Mouse (Mus musculus): ENCODE results near the gene Gpatch3.
A peak's percentile ranks its signal among the peaks of the same experiment; 100 is the strongest.

Gpatch3 gene

GRCm38 (mm10) chr4:133584059-133584951, 9.8 kb downstream of the Gpatch3 start, which contains the start of gene Gpn2:
Gene Gpn2, plus strand, starts transcription at chr4:133584362.
- DNase-seq (ENCODE audit: low read depth in 2 of 2, low spot score in 2 of 2) = peak; percentile 83 to 89

- peak; percentile 58 to 66 for DNase-seq (ENCODE audit: low read depth in 2 of 2, low spot score in 2 of 2)
Observed at GRCm38 (mm10) chr4:133592570-133592969, 18.0 kb downstream of the Gpatch3 start.

DNA sequence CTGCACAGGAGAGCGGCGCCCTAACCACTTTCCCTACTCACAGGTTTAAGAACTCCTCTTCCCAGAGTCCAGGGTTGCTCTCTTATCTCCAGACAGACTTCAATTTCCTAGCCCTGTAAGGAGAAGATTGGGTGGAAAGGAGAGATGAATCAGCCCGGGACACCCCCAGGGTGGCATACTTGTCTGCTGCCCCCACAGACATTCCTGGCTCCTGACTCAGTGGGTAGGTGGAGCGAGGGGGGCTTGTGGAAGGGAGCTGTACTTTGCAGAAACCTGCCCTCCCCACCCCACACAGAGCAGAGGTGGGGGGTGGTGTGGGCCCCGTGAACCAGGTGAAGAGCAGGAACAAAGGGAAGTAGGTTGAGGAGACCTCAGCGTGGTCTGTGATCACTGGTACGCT, 21.0 kb downstream of the Gpatch3 start:
- DNase-seq (ENCODE audit: low read depth in 2 of 2, low spot score in 2 of 2) = no peak

GRCm38 (mm10) chr4:133596084-133596483, 21.5 kb downstream of the Gpatch3 start:
- DNase-seq (ENCODE audit: low read depth in 2 of 2, low spot score in 2 of 2) = no peak

GRCm38 (mm10) chr4:133598616-133599015, 24.1 kb downstream of the Gpatch3 start:
- no peak for DNase-seq (ENCODE audit: low read depth in 2 of 2, low spot score in 2 of 2)

- no peak for DNase-seq (ENCODE audit: low read depth in 2 of 2, low spot score in 2 of 2)
Observed at GRCm38 (mm10) chr4:133599116-133599515, 24.6 kb downstream of the Gpatch3 start.

GRCm38 (mm10) chr4:133599571-133600073, 25.1 kb downstream of the Gpatch3 start:
- peak; percentile 60 to 61 for DNase-seq (ENCODE audit: low read depth in 2 of 2, low spot score in 2 of 2)

- no peak for DNase-seq (ENCODE audit: low read depth in 2 of 2, low spot score in 2 of 2)
Observed at GRCm38 (mm10) chr4:133600306-133600705, 25.8 kb downstream of the Gpatch3 start.

DNA sequence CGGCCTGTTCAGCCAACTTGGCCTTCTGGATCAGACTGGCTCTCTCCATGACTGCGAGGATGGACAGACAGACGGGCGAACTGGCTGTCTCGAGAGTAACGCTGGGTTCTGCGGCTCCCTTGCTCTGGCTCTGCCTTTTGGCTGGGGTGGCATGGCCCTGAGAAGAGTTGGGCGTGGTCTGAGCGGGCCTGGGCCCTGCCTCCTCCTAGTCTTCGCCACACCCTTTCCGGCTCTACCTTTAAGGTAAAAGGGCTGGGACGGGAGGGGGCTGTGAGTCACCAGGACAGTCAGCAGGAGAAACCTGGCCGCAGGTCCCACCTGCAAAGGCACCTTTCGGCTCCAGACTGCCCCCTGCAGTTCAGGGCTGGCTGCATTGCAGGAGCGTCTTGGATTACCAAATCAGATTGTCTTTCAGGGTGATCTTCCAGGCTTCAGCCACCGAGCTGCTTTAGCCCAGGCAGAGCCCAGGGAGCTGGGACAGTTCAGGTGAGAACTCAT, 27.2 kb downstream of the Gpatch3 start, which contains the start of gene Sfn:
Gene Sfn (minus strand): TSS at position 448 of the 498 bp plus-strand sequence.
- DNase-seq (ENCODE audit: low read depth in 2 of 2, low spot score in 2 of 2) = peak; percentile 61 to 76

- DNase-seq (ENCODE audit: low read depth in 2 of 2, low spot score in 2 of 2) = no peak
Observed at GRCm38 (mm10) chr4:133603056-133603455, 28.5 kb downstream of the Gpatch3 start.

- DNase-seq (ENCODE audit: low read depth in 2 of 2, low spot score in 2 of 2) = no peak
Observed at GRCm38 (mm10) chr4:133604175-133604574, 29.6 kb downstream of the Gpatch3 start.

DNA sequence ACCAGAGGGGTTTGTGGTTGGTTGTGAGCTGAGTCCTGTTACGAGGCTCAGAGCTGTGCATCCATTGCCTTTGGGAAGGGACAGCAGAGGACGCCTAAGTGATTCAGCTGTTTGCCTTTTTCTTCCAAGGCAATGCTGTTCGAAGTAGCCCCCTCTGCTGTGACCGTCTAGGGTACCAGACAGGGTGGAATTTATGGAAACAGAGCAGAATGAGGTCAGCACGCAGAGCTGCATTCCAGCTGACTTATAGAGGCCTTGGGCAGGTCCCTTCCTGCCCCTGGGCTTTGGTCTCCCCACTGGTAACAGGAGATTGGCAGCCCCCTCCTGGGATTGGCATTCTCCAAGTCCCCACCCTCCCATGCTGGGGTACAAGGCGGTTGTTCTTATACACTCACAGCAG, 30.3 kb downstream of the Gpatch3 start:
- DNase-seq (ENCODE audit: low read depth in 2 of 2, low spot score in 2 of 2) = no peak

DNA sequence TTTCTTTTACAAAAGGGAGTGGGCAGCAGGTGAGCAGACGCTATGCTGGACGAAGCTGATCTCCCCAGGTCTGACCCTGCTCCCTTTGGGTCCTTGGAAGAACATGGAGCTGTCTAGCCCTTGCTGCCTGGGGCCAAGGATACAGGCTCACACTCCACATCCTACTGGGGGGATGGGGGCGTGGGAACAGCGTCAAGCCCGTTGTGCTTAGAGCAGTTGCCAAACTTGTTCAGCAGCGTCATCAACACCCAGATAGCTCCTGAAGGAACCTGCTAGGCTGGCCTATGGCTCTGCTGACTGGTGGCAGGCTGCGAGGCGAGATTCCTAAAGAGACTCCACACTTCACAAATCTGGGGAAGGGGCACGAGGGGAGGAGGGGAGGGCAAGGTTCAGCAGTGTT, 30.8 kb downstream of the Gpatch3 start:
- DNase-seq (ENCODE audit: low read depth in 2 of 2, low spot score in 2 of 2) = no peak

- no peak for DNase-seq (ENCODE audit: low read depth in 2 of 2, low spot score in 2 of 2)
Observed at GRCm38 (mm10) chr4:133607284-133607683, 32.7 kb downstream of the Gpatch3 start.

- DNase-seq (ENCODE audit: low read depth in 2 of 2, low spot score in 2 of 2) = peak; percentile 81 to 85
Observed at GRCm38 (mm10) chr4:133609719-133610118, 35.2 kb downstream of the Gpatch3 start.

DNA sequence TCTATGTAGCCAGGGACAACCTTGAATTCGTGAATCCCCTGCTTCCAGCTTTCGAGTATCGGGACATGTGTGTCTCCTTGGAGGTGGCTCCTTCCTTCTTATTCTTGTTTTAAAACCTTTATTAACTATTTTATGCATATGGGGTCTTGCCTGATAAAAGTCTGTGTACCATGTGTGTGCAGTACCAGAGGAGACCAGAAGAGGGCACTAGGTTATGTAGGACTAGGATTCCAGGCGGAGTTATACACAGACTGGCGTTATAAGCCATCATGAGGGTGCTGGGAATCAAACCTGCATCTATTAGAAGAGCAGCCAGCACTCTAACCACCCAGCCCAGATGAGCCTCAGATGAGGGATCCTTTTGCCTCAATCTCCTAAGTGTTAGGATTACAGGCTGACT, 37.3 kb downstream of the Gpatch3 start:
- no peak for DNase-seq (ENCODE audit: low read depth in 2 of 2, low spot score in 2 of 2)

DNA sequence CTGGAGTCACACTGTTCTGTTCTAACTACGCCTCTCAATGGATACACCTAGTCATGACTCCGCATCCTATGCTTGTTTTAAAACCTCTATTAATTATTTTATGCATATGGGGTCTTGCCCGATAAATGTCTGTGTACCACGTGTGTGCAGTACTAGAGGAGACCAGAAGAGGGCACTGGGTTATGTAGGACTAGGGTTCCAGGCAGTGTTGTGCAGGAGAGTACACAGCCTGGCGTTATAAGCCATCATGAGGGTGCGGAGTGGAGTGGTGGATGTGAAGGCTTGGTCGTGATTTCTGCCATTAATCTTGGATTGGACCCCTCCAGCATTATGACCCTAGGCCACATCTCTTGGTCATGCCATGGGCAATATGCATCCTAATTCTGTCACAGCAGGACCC, 37.9 kb downstream of the Gpatch3 start:
- no peak for DNase-seq (ENCODE audit: low read depth in 2 of 2, low spot score in 2 of 2)

DNA sequence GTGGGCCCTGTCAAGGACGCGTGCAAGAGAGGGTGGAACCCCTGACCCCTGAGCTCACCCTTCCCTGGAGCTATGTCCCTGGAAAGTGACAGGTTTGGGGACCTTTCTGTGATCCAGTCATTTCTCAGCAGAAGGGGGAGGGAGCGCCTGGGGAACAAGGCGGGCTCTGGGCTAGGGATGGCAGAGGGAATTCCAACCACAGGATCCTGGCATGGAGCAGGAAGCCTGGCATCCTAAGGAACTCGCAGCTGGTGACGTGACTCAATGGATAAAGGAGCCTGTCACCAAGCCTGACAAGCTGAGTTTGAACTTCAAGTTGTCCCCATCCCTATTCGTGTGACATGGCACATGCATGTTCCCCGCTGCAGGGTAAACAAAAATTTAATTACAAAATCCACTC, 38.5 kb downstream of the Gpatch3 start:
- DNase-seq (ENCODE audit: low read depth in 2 of 2, low spot score in 2 of 2) = no peak

DNA sequence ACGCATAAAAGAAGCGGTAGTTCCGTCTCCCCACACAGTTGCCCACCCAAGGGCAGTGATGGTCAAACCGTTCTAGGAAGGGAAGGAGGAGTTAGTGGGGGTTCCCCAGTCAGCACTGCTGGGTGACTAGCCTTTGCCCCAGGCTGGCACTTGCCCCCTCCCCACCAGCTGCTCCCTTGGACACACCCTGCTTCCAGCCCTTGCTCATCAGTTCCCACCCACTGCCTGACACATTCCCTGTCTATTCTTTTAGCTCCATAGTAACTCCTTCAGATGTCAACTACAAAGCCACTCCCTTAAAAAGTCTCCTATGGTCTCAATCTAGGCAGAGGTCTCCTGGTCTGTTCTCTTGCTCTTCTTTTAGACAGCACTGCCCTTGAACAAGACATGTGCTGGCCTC, 39.3 kb downstream of the Gpatch3 start:
- DNase-seq (ENCODE audit: low read depth in 2 of 2, low spot score in 2 of 2) = no peak

DNA sequence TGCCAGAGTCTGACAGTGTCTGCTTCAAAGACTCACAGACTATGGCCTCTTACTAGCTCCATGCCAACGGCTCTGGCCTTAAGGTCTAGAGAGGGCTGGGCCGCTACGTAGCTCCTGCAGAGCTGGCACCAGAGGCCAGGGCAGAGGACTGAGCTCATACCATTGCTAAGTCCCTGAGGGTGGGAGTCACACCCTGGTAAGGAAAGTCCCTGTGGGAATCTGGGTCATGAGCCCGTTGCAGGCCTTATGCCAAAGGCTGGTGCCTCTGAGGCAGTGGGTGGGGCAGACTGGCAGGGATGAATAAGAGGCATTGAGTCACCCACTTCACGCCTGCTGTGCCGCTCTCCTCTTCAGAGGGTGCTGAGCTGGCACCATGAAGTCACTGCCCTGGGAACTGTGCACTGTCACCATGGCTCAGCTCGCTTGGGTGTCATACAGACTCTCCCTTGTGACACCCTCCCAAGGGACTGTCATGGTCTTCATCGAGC, 39.8 kb downstream of the Gpatch3 start:
- DNase-seq (ENCODE audit: low read depth in 2 of 2, low spot score in 2 of 2) = no peak

DNA sequence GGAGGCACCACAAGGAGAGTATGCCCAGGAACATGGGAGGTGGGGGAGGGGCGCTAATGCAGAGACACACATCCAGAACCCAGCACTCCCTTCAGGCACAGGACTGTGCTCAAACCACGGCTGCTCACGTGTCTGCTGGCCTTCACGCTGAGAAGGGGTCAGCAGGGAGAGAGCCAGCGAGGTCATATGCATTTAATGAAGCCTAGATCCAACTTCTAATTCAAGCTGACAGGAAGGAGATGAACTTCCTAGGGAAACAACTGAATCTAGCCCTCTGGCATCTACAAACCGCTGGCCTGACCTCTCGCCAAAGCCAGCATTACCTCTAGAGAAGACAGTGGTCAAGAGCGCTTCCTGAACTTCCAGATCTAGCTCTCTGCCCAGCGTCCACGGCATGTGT, 40.9 kb downstream of the Gpatch3 start:
- no peak for DNase-seq (ENCODE audit: low read depth in 2 of 2, low spot score in 2 of 2)

DNA sequence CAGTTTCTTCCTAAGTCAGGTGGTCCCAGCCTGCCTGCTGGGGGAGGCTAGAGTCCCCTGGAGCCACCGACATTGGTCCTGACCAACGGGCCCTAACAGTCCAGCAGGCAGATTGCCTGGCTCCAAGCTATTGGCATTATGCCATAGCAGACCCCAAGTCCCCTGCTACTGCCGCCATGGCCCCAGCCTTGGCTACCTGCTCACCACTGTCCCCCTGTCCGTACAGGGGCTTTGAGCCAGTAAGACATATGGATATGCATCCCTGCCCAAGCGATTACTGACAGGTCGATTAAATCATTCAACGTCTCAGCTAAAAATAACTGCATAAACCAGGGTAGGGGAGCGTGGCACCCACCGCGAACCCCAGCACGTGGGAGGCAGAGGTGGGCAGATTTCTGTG, 43.4 kb downstream of the Gpatch3 start:
- DNase-seq (ENCODE audit: low read depth in 2 of 2, low spot score in 2 of 2) = no peak

All from CD8-positive naive resting alpha-beta T cell, adult 2 months (primary cell).